Mouse (Mus musculus): Measurements from ENCODE around the gene Cnot6l.

GRCm38 (mm10) chr5:96034101-96034500, 129.9 kb downstream of the Cnot6l start:
- TF ChIP-seq POLR2A (IDR thresholded peaks at IDR 0.05; ENCODE audit: insufficient read depth, low read depth, low read length) (no peak), CTCF (IDR thresholded peaks at IDR 0.05) (no peak), EP300 (IDR thresholded peaks at IDR 0.05; ENCODE audit: insufficient read depth, low read depth, low read length) (no peak)

All from heart, adult 2 months (tissue).